Mouse (Mus musculus): ENCODE results near the gene Whamm. TPM values are rescaled to one million over a fixed set of nuclear protein-coding genes. Genes with fewer than 3 reads are reported as not detected.

The Whamm gene
- polyA plus RNA-seq, 1 experiment from 2014 or later, result 9.9 TPM

- Histone ChIP-seq H3K27me3 (ENCODE audit: control insufficient read depth, insufficient read depth, low read length) (no peaks in the 10 kb centered on the region), H3K9ac (no peak overlapping the region), H3K36me3 (replicated peaks; ENCODE audit: control insufficient read depth, insufficient read depth) (peaks cover 6% of the 10 kb centered on the region), H3K4me3 (replicated peaks; ENCODE audit: low read length) (no peak overlapping the region), H3K4me1 (replicated peaks; ENCODE audit: control insufficient read depth, insufficient read depth, low read length) (peaks cover 16% of the 10 kb centered on the region), H3K9me3 (ENCODE audit: control insufficient read depth, low read length) (no peaks in the 10 kb centered on the region), H3K4me2 (replicated peaks) (no peak overlapping the region), H3K27ac (no peak overlapping the region)
- WGBS, result 91% methylated on average over 3 of the region's 3 CpGs
- ATAC-seq (ENCODE audit: low FRiP score) (no peak), DNase-seq (ENCODE audit: low spot score) (no peak)
Measured at GRCm38 (mm10) chr7:81570271-81570670, 795 bp upstream of the Whamm start.

GRCm38 (mm10) chr7:81570752-81571107, 336 bp upstream of the Whamm start:
- peak overlapping the region; percentile 76 for H3K4me2 ChIP-seq (replicated peaks)
- peak overlapping the region; percentile 83 for H3K4me3 ChIP-seq (replicated peaks; ENCODE audit: low read length)
- H3K27ac ChIP-seq, result no peak overlapping the region
- no peak overlapping the region for H3K9ac ChIP-seq
- no peak for ATAC-seq (ENCODE audit: low FRiP score)
- peaks cover 10% of the 10 kb centered on the region for H3K36me3 ChIP-seq (replicated peaks; ENCODE audit: control insufficient read depth, insufficient read depth)
- H3K27me3 ChIP-seq (ENCODE audit: control insufficient read depth, insufficient read depth, low read length), result no peaks in the 10 kb centered on the region
- H3K4me1 ChIP-seq (replicated peaks; ENCODE audit: control insufficient read depth, insufficient read depth, low read length), result peaks cover 16% of the 10 kb centered on the region
- WGBS, result 5% methylated on average over 5 of the region's 5 CpGs
- no peak for DNase-seq (ENCODE audit: low spot score)
- no peaks in the 10 kb centered on the region for H3K9me3 ChIP-seq (ENCODE audit: control insufficient read depth, low read length)

- Histone ChIP-seq H3K9me3 (ENCODE audit: control insufficient read depth, low read length) (no peaks in the 10 kb centered on the region), H3K4me3 (replicated peaks; ENCODE audit: low read length) (peak overlapping the region; percentile 83), H3K4me2 (replicated peaks) (peak overlapping the region; percentile 76), H3K27ac (peak overlapping the region; percentile 95), H3K27me3 (ENCODE audit: control insufficient read depth, insufficient read depth, low read length) (no peaks in the 10 kb centered on the region), H3K4me1 (replicated peaks; ENCODE audit: control insufficient read depth, insufficient read depth, low read length) (peaks cover 16% of the 10 kb centered on the region), H3K9ac (peak overlapping the region; percentile 86), H3K36me3 (replicated peaks; ENCODE audit: control insufficient read depth, insufficient read depth) (peaks cover 15% of the 10 kb centered on the region)
- WGBS, result 20% methylated on average over 15 of the region's 15 CpGs
- ATAC-seq (ENCODE audit: low FRiP score), result no peak
- DNase-seq (ENCODE audit: low spot score), result no peak
Measured at GRCm38 (mm10) chr7:81571941-81572441, 925 bp downstream of the Whamm start.

- Histone ChIP-seq H3K9me3 (ENCODE audit: control insufficient read depth, low read length) (no peaks in the 10 kb centered on the region), H3K4me1 (replicated peaks; ENCODE audit: control insufficient read depth, insufficient read depth, low read length) (peaks cover 16% of the 10 kb centered on the region), H3K27ac (no peak overlapping the region), H3K27me3 (ENCODE audit: control insufficient read depth, insufficient read depth, low read length) (no peaks in the 10 kb centered on the region), H3K4me3 (replicated peaks; ENCODE audit: low read length) (peak overlapping the region; percentile 83; the same call in 1 of the 2 replicates), H3K36me3 (replicated peaks; ENCODE audit: control insufficient read depth, insufficient read depth) (peaks cover 16% of the 10 kb centered on the region), H3K9ac (peak overlapping the region; percentile 86; the same call in 1 of the 2 replicates), H3K4me2 (replicated peaks) (peak overlapping the region; percentile 76)
- ATAC-seq (ENCODE audit: low FRiP score), result no peak
- 74% methylated on average over 6 of the region's 6 CpGs for WGBS
- no peak for DNase-seq (ENCODE audit: low spot score)
Measured at GRCm38 (mm10) chr7:81572610-81573268, 1.7 kb downstream of the Whamm start.

GRCm38 (mm10) chr7:81573397-81573796, 2.3 kb downstream of the Whamm start:
- Histone ChIP-seq H3K9ac (no peak overlapping the region), H3K4me1 (replicated peaks; ENCODE audit: control insufficient read depth, insufficient read depth, low read length) (peaks cover 16% of the 10 kb centered on the region), H3K36me3 (replicated peaks; ENCODE audit: control insufficient read depth, insufficient read depth) (peaks cover 22% of the 10 kb centered on the region), H3K27me3 (ENCODE audit: control insufficient read depth, insufficient read depth, low read length) (no peaks in the 10 kb centered on the region), H3K9me3 (ENCODE audit: control insufficient read depth, low read length) (no peaks in the 10 kb centered on the region), H3K4me2 (replicated peaks) (peak overlapping the region; percentile 76; the same call in 1 of the 2 replicates), H3K27ac (no peak overlapping the region), H3K4me3 (replicated peaks; ENCODE audit: low read length) (no peak overlapping the region)
- 94% methylated on average over 6 of the region's 6 CpGs for WGBS
- DNase-seq (ENCODE audit: low spot score) (no peak), ATAC-seq (ENCODE audit: low FRiP score) (no peak)

- Histone ChIP-seq H3K4me1 (replicated peaks; ENCODE audit: control insufficient read depth, insufficient read depth, low read length) (peaks cover 16% of the 10 kb centered on the region), H3K9me3 (ENCODE audit: control insufficient read depth, low read length) (no peaks in the 10 kb centered on the region), H3K4me2 (replicated peaks) (peak overlapping the region; percentile 76; the same call in 1 of the 2 replicates), H3K27me3 (ENCODE audit: control insufficient read depth, insufficient read depth, low read length) (no peaks in the 10 kb centered on the region), H3K4me3 (replicated peaks; ENCODE audit: low read length) (no peak overlapping the region), H3K9ac (no peak overlapping the region), H3K27ac (no peak overlapping the region), H3K36me3 (replicated peaks; ENCODE audit: control insufficient read depth, insufficient read depth) (peaks cover 26% of the 10 kb centered on the region)
- DNase-seq (ENCODE audit: low spot score), result no peak
- 92% methylated on average over 9 of the region's 9 CpGs for WGBS
- ATAC-seq (ENCODE audit: low FRiP score), result no peak
Measured at GRCm38 (mm10) chr7:81573821-81574220, 2.8 kb downstream of the Whamm start.

GRCm38 (mm10) chr7:81575606-81576005, 4.5 kb downstream of the Whamm start:
- H3K36me3 ChIP-seq (replicated peaks; ENCODE audit: control insufficient read depth, insufficient read depth), result peaks cover 39% of the 10 kb centered on the region
- H3K4me2 ChIP-seq (replicated peaks), result no peak overlapping the region
- no peaks in the 10 kb centered on the region for H3K9me3 ChIP-seq (ENCODE audit: control insufficient read depth, low read length)
- no peaks in the 10 kb centered on the region for H3K27me3 ChIP-seq (ENCODE audit: control insufficient read depth, insufficient read depth, low read length)
- ATAC-seq (ENCODE audit: low FRiP score) (no peak), DNase-seq (ENCODE audit: low spot score) (no peak)
- 95% methylated on average over 10 of the region's 10 CpGs for WGBS
- H3K27ac ChIP-seq, result no peak overlapping the region
- peaks cover 16% of the 10 kb centered on the region for H3K4me1 ChIP-seq (replicated peaks; ENCODE audit: control insufficient read depth, insufficient read depth, low read length)
- H3K9ac ChIP-seq, result no peak overlapping the region
- no peak overlapping the region for H3K4me3 ChIP-seq (replicated peaks; ENCODE audit: low read length)

GRCm38 (mm10) chr7:81577872-81578271, 6.8 kb downstream of the Whamm start:
- Histone ChIP-seq H3K27ac (no peak overlapping the region), H3K27me3 (ENCODE audit: control insufficient read depth, insufficient read depth, low read length) (no peaks in the 10 kb centered on the region), H3K9ac (no peak overlapping the region), H3K4me2 (replicated peaks) (no peak overlapping the region), H3K36me3 (replicated peaks; ENCODE audit: control insufficient read depth, insufficient read depth) (peaks cover 39% of the 10 kb centered on the region), H3K9me3 (ENCODE audit: control insufficient read depth, low read length) (no peaks in the 10 kb centered on the region), H3K4me3 (replicated peaks; ENCODE audit: low read length) (no peak overlapping the region), H3K4me1 (replicated peaks; ENCODE audit: control insufficient read depth, insufficient read depth, low read length) (peaks cover 6% of the 10 kb centered on the region)
- WGBS, result 98% methylated on average over 3 of the region's 3 CpGs
- no peak for DNase-seq (ENCODE audit: low spot score)
- ATAC-seq (ENCODE audit: low FRiP score), result no peak

GRCm38 (mm10) chr7:81578413-81578812, 7.3 kb downstream of the Whamm start:
- Histone ChIP-seq H3K36me3 (replicated peaks; ENCODE audit: control insufficient read depth, insufficient read depth) (peaks cover 39% of the 10 kb centered on the region), H3K9ac (no peak overlapping the region), H3K27me3 (ENCODE audit: control insufficient read depth, insufficient read depth, low read length) (no peaks in the 10 kb centered on the region), H3K4me3 (replicated peaks; ENCODE audit: low read length) (no peak overlapping the region), H3K27ac (no peak overlapping the region), H3K9me3 (ENCODE audit: control insufficient read depth, low read length) (no peaks in the 10 kb centered on the region), H3K4me1 (replicated peaks; ENCODE audit: control insufficient read depth, insufficient read depth, low read length) (peaks cover 1% of the 10 kb centered on the region), H3K4me2 (replicated peaks) (no peak overlapping the region)
- 94% methylated on average over 7 of the region's 7 CpGs for WGBS
- ATAC-seq (ENCODE audit: low FRiP score) (no peak), DNase-seq (ENCODE audit: low spot score) (no peak)

Measured in hindbrain, embryonic 14.5 days (tissue).